Mouse (Mus musculus) monocyte, adult 5-6 weeks (primary cell): ENCODE data around the gene Tcte3. TPM values are rescaled to one million over a fixed set of nuclear protein-coding genes. Genes with fewer than 3 reads are reported as not detected.
"Not testable (repeated sequence)": the region's sequence is repeated elsewhere in the genome, so short reads cannot be mapped to it uniquely, and the experiment has no call there.

Source experiments
- ATAC-seq: fragments of 153-309, 156-312 bp; replicated peaks from 2 replicates; pipeline ENCODE4 v1.8.0; 2017; ENCODE audit warnings: mild to moderate bottlenecking; ENCODE audit not compliant: low TSS enrichment, insufficient number of reproducible peaks, severe bottlenecking, poor library complexity, low FRiP score
- total RNA-seq: library from RNA; stranded (forward); fragments of 200-1000, 200-491, 200-594 nt; gene quantifications from 3 replicates; pipeline ENCODE4 v1.2.3, GENCODE M21; 2017

Tcte3 gene
- 0.75 to 1.7 TPM in 2 of 3 replicates, not detected in the other for total RNA-seq

GRCm38 (mm10) chr17:15041175-15041729, at the start of gene Tcte3, which contains the start of the genes Ermard and Gm3448:
Tcte3 (minus strand) TSS chr17:15041488.
Ermard (plus strand) TSS chr17:15041208.
Gm3448 (minus strand) TSS chr17:15041537.
- ATAC-seq, result peak; percentile 94

GRCm38 (mm10) chr17:15088591-15089001, 47.3 kb upstream of the Tcte3 start:
- no peak for ATAC-seq

- ATAC-seq, result no peak
Measured at GRCm38 (mm10) chr17:15088166-15088565, 46.9 kb upstream of the Tcte3 start.

- no peak for ATAC-seq
Measured at GRCm38 (mm10) chr17:15085006-15085405, 43.7 kb upstream of the Tcte3 start.

GRCm38 (mm10) chr17:15084226-15084848, 43.0 kb upstream of the Tcte3 start:
- ATAC-seq, result no peak

GRCm38 (mm10) chr17:15077536-15077935, 36.2 kb upstream of the Tcte3 start:
- no peak for ATAC-seq

- ATAC-seq, result no peak
Measured at GRCm38 (mm10) chr17:15075033-15075432, 33.7 kb upstream of the Tcte3 start.

GRCm38 (mm10) chr17:15072211-15072610, 30.9 kb upstream of the Tcte3 start:
- ATAC-seq, result no peak

GRCm38 (mm10) chr17:15069124-15069523, 27.8 kb upstream of the Tcte3 start:
- no peak for ATAC-seq

GRCm38 (mm10) chr17:15068040-15068792, 26.9 kb upstream of the Tcte3 start:
- ATAC-seq, result no peak

- ATAC-seq, result no peak
Measured at GRCm38 (mm10) chr17:15066911-15067310, 25.6 kb upstream of the Tcte3 start.

- ATAC-seq, result no peak
Measured at GRCm38 (mm10) chr17:15066066-15066465, 24.8 kb upstream of the Tcte3 start.

GRCm38 (mm10) chr17:15065391-15066024, 24.2 kb upstream of the Tcte3 start:
- no peak for ATAC-seq

GRCm38 (mm10) chr17:15060356-15060755, 19.1 kb upstream of the Tcte3 start:
- ATAC-seq, result no peak

GRCm38 (mm10) chr17:15059646-15060045, 18.4 kb upstream of the Tcte3 start:
- no peak for ATAC-seq

- ATAC-seq, result no peak
Measured at GRCm38 (mm10) chr17:15058161-15058591, 16.9 kb upstream of the Tcte3 start.

GRCm38 (mm10) chr17:15055925-15056324, 14.6 kb upstream of the Tcte3 start:
- no peak for ATAC-seq

GRCm38 (mm10) chr17:15053829-15054200, 12.5 kb upstream of the Tcte3 start:
- ATAC-seq, result not testable (repeated sequence)

- ATAC-seq, result peak; percentile 45; the same call in 1 of the 2 replicates
Measured at GRCm38 (mm10) chr17:15053183-15053828, 12.0 kb upstream of the Tcte3 start.
